Mouse (Mus musculus) heart, postnatal 0 days (tissue): ENCODE measurements around the gene Cyfip2.

Experiments
- CTCF ChIP-seq: IDR thresholded peaks from 2 replicates; pipeline ENCODE4 v1.5.1; 2016; ENCODE audit warnings: antibody characterized with exemption, control low read depth, low read depth
- EP300 ChIP-seq: IDR thresholded peaks from 2 replicates; pipeline ENCODE4 v1.6.1; 2016; ENCODE audit warnings: antibody characterized with exemption, low read depth

DNA sequence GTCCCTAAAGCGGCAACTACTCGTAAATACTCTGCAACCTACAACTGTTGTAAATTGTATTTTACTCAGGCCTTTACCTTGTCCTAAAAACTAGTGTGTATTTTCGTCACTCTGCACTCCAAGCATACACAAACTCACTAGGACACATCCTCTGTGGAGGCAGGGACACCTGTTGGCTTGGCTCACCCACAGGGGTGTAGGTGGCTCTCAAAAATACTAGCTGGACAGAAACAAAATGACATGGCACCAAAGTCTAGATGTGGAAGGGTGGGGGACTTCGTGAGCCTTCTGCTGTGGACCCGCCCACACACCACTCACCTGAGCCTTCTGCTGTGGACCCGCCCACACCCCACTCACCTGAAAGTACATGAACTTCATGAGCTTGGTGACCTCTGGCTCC, 28.9 kb downstream of the Cyfip2 start:
- TF ChIP-seq CTCF (no peak), EP300 (no peak)
